Mouse (Mus musculus): ENCODE measurements around the gene Setx. TPM values are rescaled to one million over a fixed set of nuclear protein-coding genes. Genes with fewer than 3 reads are reported as not detected.
"Not testable (repeated sequence)": the region's sequence is repeated elsewhere in the genome, so short reads cannot be mapped to it uniquely, and the experiment has no call there.

Gene Setx
- polyA plus RNA-seq, 1 experiment from 2014 or later, result 9.3 TPM

GRCm38 (mm10) chr2:29097465-29097864, 26.5 kb upstream of the Setx start:
- no peak overlapping the region for H3K4me2 ChIP-seq (ENCODE audit: low read depth, low read length)
- H3K27me3 ChIP-seq (replicated peaks; ENCODE audit: control insufficient read depth, insufficient read depth, low read length), result no peaks in the 10 kb centered on the region
- DNase-seq (ENCODE audit: low spot score), result no peak
- no peak overlapping the region for H3K27ac ChIP-seq (replicated peaks; ENCODE audit: low read depth, low read length)
- H3K4me3 ChIP-seq (ENCODE audit: low read depth, low read length), result no peak overlapping the region
- WGBS, result 81% methylated on average over 3 of the region's 3 CpGs
- H3K36me3 ChIP-seq (ENCODE audit: control insufficient read depth, insufficient read depth, low read length), result no peaks in the 10 kb centered on the region
- no peak for ATAC-seq (ENCODE audit: low read depth)
- no peaks in the 10 kb centered on the region for H3K9me3 ChIP-seq (ENCODE audit: control insufficient read depth, low read length)
- H3K9ac ChIP-seq (ENCODE audit: low read depth, low read length), result no peak overlapping the region
- no peaks in the 10 kb centered on the region for H3K4me1 ChIP-seq (ENCODE audit: control insufficient read depth, insufficient read depth, low read length)

- H3K36me3 ChIP-seq (ENCODE audit: control insufficient read depth, insufficient read depth, low read length); DNase-seq (ENCODE audit: low spot score); H3K4me3 ChIP-seq (ENCODE audit: low read depth, low read length); H3K9ac ChIP-seq (ENCODE audit: low read depth, low read length); H3K27me3 ChIP-seq (replicated peaks; ENCODE audit: control insufficient read depth, insufficient read depth, low read length); H3K27ac ChIP-seq (replicated peaks; ENCODE audit: low read depth, low read length); H3K4me2 ChIP-seq (ENCODE audit: low read depth, low read length); ATAC-seq (ENCODE audit: low read depth); H3K9me3 ChIP-seq (ENCODE audit: control insufficient read depth, low read length); H3K4me1 ChIP-seq (ENCODE audit: control insufficient read depth, insufficient read depth, low read length): not testable (repeated sequence)
- 96% methylated on average over 5 of the region's 5 CpGs for WGBS
Measured at GRCm38 (mm10) chr2:29097955-29098354, 26.0 kb upstream of the Setx start.

- DNase-seq (ENCODE audit: low spot score) (no peak), ATAC-seq (ENCODE audit: low read depth) (no peak)
- Histone ChIP-seq H3K4me2 (ENCODE audit: low read depth, low read length) (no peak overlapping the region), H3K9ac (ENCODE audit: low read depth, low read length) (no peak overlapping the region), H3K27me3 (replicated peaks; ENCODE audit: control insufficient read depth, insufficient read depth, low read length) (no peaks in the 10 kb centered on the region), H3K27ac (replicated peaks; ENCODE audit: low read depth, low read length) (no peak overlapping the region), H3K36me3 (ENCODE audit: control insufficient read depth, insufficient read depth, low read length) (no peaks in the 10 kb centered on the region), H3K4me1 (ENCODE audit: control insufficient read depth, insufficient read depth, low read length) (no peaks in the 10 kb centered on the region), H3K4me3 (ENCODE audit: low read depth, low read length) (no peak overlapping the region), H3K9me3 (ENCODE audit: control insufficient read depth, low read length) (no peaks in the 10 kb centered on the region)
- WGBS, result 75% methylated on average over 7 of the region's 8 CpGs
Measured at GRCm38 (mm10) chr2:29098786-29099185, 25.2 kb upstream of the Setx start.

- no peak overlapping the region for H3K4me3 ChIP-seq (ENCODE audit: low read depth, low read length)
- H3K27me3 ChIP-seq (replicated peaks; ENCODE audit: control insufficient read depth, insufficient read depth, low read length), result no peaks in the 10 kb centered on the region
- WGBS, result 87% methylated on average over 14 of the region's 14 CpGs
- H3K36me3 ChIP-seq (ENCODE audit: control insufficient read depth, insufficient read depth, low read length), result no peaks in the 10 kb centered on the region
- H3K4me2 ChIP-seq (ENCODE audit: low read depth, low read length), result no peak overlapping the region
- no peaks in the 10 kb centered on the region for H3K9me3 ChIP-seq (ENCODE audit: control insufficient read depth, low read length)
- DNase-seq (ENCODE audit: low spot score), result no peak
- H3K9ac ChIP-seq (ENCODE audit: low read depth, low read length), result no peak overlapping the region
- no peak overlapping the region for H3K27ac ChIP-seq (replicated peaks; ENCODE audit: low read depth, low read length)
- no peaks in the 10 kb centered on the region for H3K4me1 ChIP-seq (ENCODE audit: control insufficient read depth, insufficient read depth, low read length)
- no peak for ATAC-seq (ENCODE audit: low read depth)
Measured at GRCm38 (mm10) chr2:29099646-29100045, 24.3 kb upstream of the Setx start.

GRCm38 (mm10) chr2:29100822-29101534, 23.0 kb upstream of the Setx start:
- DNase-seq (ENCODE audit: low spot score) (no peak), ATAC-seq (ENCODE audit: low read depth) (no peak)
- H3K27me3 ChIP-seq (replicated peaks; ENCODE audit: control insufficient read depth, insufficient read depth, low read length), result no peaks in the 10 kb centered on the region
- no peak overlapping the region for H3K4me2 ChIP-seq (ENCODE audit: low read depth, low read length)
- H3K4me3 ChIP-seq (ENCODE audit: low read depth, low read length), result no peak overlapping the region
- H3K27ac ChIP-seq (replicated peaks; ENCODE audit: low read depth, low read length), result no peak overlapping the region
- no peaks in the 10 kb centered on the region for H3K9me3 ChIP-seq (ENCODE audit: control insufficient read depth, low read length)
- H3K4me1 ChIP-seq (ENCODE audit: control insufficient read depth, insufficient read depth, low read length), result no peaks in the 10 kb centered on the region
- H3K9ac ChIP-seq (ENCODE audit: low read depth, low read length), result no peak overlapping the region
- WGBS, result 72% methylated on average over 7 of the region's 7 CpGs
- no peaks in the 10 kb centered on the region for H3K36me3 ChIP-seq (ENCODE audit: control insufficient read depth, insufficient read depth, low read length)

GRCm38 (mm10) chr2:29102416-29103377, 21.3 kb upstream of the Setx start:
- H3K9ac ChIP-seq (ENCODE audit: low read depth, low read length); DNase-seq (ENCODE audit: low spot score); H3K9me3 ChIP-seq (ENCODE audit: control insufficient read depth, low read length); ATAC-seq (ENCODE audit: low read depth); H3K27me3 ChIP-seq (replicated peaks; ENCODE audit: control insufficient read depth, insufficient read depth, low read length); H3K4me3 ChIP-seq (ENCODE audit: low read depth, low read length); H3K36me3 ChIP-seq (ENCODE audit: control insufficient read depth, insufficient read depth, low read length); H3K4me2 ChIP-seq (ENCODE audit: low read depth, low read length); H3K27ac ChIP-seq (replicated peaks; ENCODE audit: low read depth, low read length); H3K4me1 ChIP-seq (ENCODE audit: control insufficient read depth, insufficient read depth, low read length): not testable (repeated sequence)
- WGBS, result 85% methylated on average over 9 of the region's 10 CpGs

- no peaks in the 10 kb centered on the region for H3K9me3 ChIP-seq (ENCODE audit: control insufficient read depth, low read length)
Measured at GRCm38 (mm10) chr2:29120969-29121368, 3.0 kb upstream of the Setx start.

GRCm38 (mm10) chr2:29122446-29122845, 1.5 kb upstream of the Setx start:
- 0 out of 2 replicates have a peak, but pooled peaks cover 8% of the 10 kb centered on the region for H3K36me3 ChIP-seq (ENCODE audit: control insufficient read depth, insufficient read depth, low read length)
- H3K4me2 ChIP-seq (ENCODE audit: low read depth, low read length), result no peak overlapping the region
- H3K4me3 ChIP-seq (ENCODE audit: low read depth, low read length), result no peak overlapping the region
- H3K4me1 ChIP-seq (ENCODE audit: control insufficient read depth, insufficient read depth, low read length), result peaks cover 9% of the 10 kb centered on the region
- ATAC-seq (ENCODE audit: low read depth), result no peak
- H3K9ac ChIP-seq (ENCODE audit: low read depth, low read length), result no peak overlapping the region
- no peaks in the 10 kb centered on the region for H3K27me3 ChIP-seq (replicated peaks; ENCODE audit: control insufficient read depth, insufficient read depth, low read length)
- 76% methylated on average over 3 of the region's 3 CpGs for WGBS
- no peak overlapping the region for H3K27ac ChIP-seq (replicated peaks; ENCODE audit: low read depth, low read length)
- no peaks in the 10 kb centered on the region for H3K9me3 ChIP-seq (ENCODE audit: control insufficient read depth, low read length)
- DNase-seq (ENCODE audit: low spot score), result no peak

More at GRCm38 (mm10) chr2:29120969-29121368, 3.0 kb upstream of the Setx start:
- Histone ChIP-seq H3K4me2 (ENCODE audit: low read depth, low read length) (no peak overlapping the region), H3K9ac (ENCODE audit: low read depth, low read length) (no peak overlapping the region), H3K27me3 (replicated peaks; ENCODE audit: control insufficient read depth, insufficient read depth, low read length) (no peaks in the 10 kb centered on the region), H3K4me1 (ENCODE audit: control insufficient read depth, insufficient read depth, low read length) (peaks cover under 1% of the 10 kb centered on the region), H3K36me3 (ENCODE audit: control insufficient read depth, insufficient read depth, low read length) (no peaks in the 10 kb centered on the region), H3K27ac (replicated peaks; ENCODE audit: low read depth, low read length) (no peak overlapping the region), H3K4me3 (ENCODE audit: low read depth, low read length) (no peak overlapping the region)
- DNase-seq (ENCODE audit: low spot score) (no peak), ATAC-seq (ENCODE audit: low read depth) (no peak)

All from embryonic facial prominence, embryonic 14.5 days (tissue).